Mouse (Mus musculus) megakaryocyte, adult 5-6 weeks (primary cell): ENCODE data around the gene Six4. TPM values are rescaled to one million over a fixed set of nuclear protein-coding genes. Genes with fewer than 3 reads are reported as not detected.
"Not testable (repeated sequence)": the region's sequence is repeated elsewhere in the genome, so short reads cannot be mapped to it uniquely, and the experiment has no call there.

Experiments used
- ATAC-seq: 2 replicates; pipeline ENCODE4 v1.8.0; 2016; ENCODE audit warnings: mild to moderate bottlenecking, inconsistent platforms; ENCODE audit not compliant: poor library complexity, severe bottlenecking
- total RNA-seq, 2 experiments: library from RNA; stranded (forward) in 1 of 2; stranded (reverse) in 1 of 2; fragments of 153-499, 151-499 nt in 1 of 2; fragments of 221-1000, 200-1000 nt in 1 of 2; gene quantifications; 2 replicates each; pipeline versions ENCODE4 v1.2.3 to v1.2.4; 2015 to 2017

Gene Six4
- total RNA-seq, 2 experiments from 2014 or later = 0.07 TPM; not detected in 1

DNA sequence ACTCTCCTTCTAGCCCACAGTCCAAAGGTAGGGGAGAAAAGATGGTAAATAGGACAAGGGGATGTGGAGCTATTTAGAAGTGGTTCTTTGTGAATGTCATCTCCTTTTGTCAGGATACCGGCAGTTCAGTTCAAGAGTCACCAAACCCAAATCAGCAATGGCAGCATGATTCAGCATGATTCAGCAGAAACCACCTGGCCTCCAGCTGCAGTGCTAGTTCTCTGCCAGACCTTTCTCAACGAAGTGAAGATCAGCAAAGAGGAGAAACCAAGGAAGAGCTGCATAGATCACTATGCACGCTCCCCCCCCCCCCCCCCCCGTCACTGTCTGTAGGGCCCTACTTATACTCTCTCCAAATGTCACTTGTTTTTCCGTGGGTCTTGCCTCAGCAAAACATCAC, 24.3 kb downstream of the Six4 start:
- ATAC-seq = peak; percentile 75

DNA sequence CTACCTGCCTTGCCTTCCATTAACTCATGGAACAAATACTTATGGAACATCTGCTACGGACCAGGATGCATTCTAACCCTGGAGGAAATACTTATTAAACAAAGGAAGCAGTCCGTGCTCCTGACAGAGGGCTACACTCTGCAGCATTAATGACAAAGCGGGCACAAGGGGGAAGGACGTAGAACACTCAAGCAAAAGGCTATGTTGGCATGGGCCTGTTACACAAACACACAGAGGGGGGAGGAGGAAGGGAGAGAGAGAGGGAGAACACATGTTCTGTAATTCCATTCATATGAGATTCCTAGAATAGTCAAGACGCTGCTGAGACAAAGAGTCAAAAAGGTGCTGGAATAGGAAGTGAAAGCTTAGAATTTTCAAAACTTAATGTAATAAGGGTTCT, 24.8 kb downstream of the Six4 start:
- peak; percentile 47 for ATAC-seq

DNA sequence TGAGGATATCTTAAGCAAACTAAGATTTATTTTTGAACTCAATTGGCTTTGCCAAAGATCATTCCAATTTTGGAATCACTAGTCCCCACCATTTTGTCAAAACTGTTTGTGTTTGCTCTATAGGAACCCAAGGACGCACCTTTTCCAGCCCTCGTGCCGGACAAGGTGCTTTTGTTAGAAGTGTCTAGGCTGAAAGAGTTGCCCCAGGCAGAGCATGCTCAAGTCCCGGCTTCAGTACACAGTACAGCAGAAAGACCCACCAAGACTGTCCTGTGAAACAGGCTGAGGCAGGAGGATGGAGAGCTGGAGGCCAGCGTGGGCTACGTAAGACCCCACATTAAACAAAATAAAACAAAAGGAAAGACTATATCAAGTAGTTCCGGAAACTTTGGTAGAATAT, 26.2 kb downstream of the Six4 start:
- no peak for ATAC-seq

DNA sequence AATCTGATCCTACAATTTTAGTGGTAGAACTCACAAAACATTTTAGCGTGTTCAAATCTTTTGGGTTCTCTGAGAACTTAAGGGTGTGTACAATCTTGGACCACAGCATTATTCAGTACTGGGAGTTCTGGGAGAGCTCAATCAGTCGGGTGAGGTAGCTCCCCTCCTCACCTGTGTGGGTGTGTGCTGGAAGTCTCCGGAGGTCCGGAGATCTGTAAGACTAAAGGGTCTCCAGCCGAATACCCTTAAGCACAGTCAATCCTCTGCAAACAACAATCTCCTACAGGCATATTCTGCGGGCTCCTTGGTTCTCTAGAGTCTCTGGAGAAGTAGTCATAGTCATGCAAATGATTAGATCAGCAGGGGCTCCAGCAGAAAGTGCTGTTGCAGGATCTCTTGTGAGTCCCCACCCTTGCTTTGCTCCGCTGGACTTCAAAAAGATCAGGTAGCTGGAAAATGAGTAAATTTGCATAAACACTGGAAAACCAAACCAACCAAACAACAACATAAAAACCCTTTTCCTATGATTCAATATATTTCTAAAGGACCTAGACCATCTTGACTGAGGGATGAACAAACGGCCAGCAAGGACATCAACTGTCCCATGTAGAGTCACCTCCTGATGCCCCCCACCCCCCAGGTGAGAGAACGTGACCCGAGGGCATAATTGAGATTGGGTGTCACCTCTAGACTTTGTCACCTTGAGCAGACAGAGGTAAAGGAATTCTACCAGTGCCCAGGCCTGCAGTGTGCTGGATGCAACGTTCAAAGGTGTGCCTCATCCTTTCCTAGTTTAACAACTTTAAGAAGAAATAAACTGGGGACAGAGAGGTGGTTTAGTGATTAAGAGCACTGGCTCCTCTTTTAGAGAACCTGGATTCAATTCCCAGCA, 27.3 kb downstream of the Six4 start:
- no peak for ATAC-seq

DNA sequence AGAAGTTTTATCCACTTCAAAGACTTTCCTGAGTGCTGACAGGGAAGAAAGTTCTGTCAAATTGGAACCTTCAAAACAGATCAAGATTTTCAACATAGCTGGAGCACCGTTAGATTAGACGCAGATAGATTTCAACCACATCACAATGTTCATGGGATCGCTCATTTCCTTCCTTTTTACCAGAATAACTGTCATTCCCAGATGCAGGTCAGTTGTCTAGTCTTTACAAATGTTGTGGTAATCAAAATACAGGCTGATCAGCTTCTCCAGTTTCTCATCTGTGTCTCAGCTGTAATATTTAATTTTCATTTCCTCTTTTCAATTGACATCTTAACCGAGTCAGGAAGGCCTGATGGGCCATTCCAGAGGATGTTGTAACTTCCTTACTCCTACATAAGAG, 29.5 kb downstream of the Six4 start:
- no peak for ATAC-seq

GRCm38 (mm10) chr12:73081828-73082227, 31.4 kb downstream of the Six4 start:
- ATAC-seq = not testable (repeated sequence)

- ATAC-seq = no peak
These were observed 52.3 kb downstream of the Six4 start for GRCm38 (mm10) chr12:73060805-73061410.

DNA sequence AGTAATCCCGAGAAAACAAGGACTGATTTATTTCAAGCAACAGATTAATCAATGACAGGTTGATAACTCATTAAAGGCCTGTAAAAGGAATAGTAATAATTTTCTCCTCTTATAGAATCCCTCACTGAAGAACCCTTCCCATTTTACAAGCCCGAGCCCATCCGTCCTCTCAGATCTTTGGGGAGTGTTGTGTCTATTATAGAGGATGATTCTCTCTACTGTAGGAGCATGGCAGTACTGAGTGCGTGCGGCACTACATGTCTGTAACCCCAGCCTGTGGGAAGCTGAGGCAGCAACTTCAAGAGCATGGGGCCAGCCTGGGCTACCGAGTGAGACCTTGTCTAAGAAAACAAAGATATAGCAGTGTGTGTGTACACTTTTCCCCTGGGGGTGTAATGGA, 55.8 kb downstream of the Six4 start:
- ATAC-seq = no peak

GRCm38 (mm10) chr12:73055451-73055850, 57.8 kb downstream of the Six4 start:
- no peak for ATAC-seq

GRCm38 (mm10) chr12:73054576-73055185, 58.6 kb downstream of the Six4 start:
- ATAC-seq = no peak

DNA sequence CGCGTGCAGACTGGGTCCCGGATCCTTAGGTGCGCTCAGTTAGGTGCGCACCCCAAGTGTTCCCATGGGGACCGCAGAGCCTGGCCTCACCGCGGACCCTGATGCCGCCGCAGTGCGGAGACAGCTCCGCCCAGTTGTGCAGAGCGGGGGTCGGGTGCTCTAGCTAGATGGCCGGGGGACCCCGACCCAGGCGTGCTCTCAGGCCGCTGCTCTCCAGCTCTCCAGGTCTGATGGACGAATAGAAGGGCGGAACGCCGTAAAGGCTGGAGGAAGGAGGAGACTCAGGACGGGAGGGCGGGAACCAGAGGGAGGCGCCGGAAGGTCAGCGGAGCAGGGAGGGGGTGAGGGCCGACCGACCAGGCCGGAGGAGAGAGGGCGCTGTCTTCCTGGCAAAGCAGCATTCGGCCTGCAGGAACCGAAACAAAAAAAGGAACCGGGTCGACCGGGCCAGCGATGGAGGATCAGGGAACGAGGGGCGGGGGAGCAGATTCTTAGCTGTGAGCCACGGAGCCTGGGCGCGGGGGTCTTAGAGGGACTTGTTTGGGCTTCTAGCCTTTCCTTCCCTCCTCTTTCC, 59.5 kb downstream of the Six4 start, which contains the start of gene Six1:
TSS of gene Six1 (minus strand) at position 220 of the 574 bp plus-strand sequence.
- ATAC-seq = peak; percentile 94

GRCm38 (mm10) chr12:73052651-73053591, 60.3 kb downstream of the Six4 start:
- ATAC-seq = no peak

GRCm38 (mm10) chr12:73052036-73052650, 61.1 kb downstream of the Six4 start:
- ATAC-seq = no peak

DNA sequence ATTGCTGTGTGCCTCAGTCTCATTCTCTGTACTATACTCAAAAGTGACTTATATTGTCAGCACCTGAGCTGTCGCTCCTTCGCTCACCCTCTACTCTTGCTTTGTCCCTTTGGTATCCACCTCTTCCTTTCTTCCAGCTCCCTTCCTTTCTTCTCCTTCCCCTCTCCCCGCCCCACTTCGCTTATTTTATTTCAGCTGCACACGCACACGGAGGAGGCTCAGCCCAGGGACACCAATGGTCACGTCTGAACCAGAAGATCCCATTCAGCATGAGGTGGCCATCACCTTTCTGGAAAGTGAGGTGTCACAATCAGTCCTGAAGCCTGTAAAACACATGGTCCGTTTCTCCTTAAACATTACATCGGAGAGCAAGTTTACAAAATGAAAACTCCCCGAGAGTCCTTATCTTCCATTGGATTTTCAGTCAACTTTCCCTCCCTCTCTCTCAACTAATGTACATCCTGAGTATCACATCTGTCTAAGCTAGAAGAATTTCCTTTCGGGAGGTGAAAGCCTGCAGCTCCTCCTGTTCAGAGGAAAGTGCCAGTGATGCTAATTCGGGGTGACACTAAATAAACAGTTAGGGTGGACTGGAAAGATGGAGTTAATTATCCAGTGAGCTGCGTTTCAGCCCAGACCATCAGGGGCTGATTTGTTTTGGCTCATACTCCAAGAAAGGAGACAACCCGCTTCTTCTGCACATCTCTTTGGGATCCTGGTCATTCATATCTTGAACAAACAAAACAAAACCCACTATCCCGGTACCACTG, 62.3 kb downstream of the Six4 start:
- no peak for ATAC-seq

DNA sequence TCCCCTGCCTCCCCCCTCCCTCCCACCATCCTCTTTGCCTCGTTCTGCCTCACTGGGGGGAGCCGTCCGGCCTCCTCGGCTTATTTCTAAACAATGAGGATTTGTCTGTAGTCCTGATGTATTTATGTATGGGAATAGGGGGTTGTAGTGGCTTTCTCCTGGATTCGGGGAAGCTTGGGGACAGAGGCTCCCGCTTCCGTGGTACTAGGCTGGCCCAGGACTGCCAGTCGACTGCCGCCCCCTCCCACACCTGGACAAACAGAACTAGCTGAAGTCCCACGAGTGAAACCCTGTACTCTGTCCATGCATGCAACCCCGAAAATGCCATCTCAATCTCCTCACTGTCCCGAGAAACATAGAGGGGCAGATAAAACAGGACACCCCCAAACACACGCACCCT, 63.0 kb downstream of the Six4 start:
- ATAC-seq = no peak
